Mouse (Mus musculus) limb, embryonic 10.5 days (tissue): ENCODE measurements around the gene Foxj1. TPM values are rescaled to one million over a fixed set of nuclear protein-coding genes. Genes with fewer than 3 reads are reported as not detected.

ENCODE experiments used
- DNase-seq: peaks from one replicate; pipeline ENCODE4 v3.0.0-alpha.2; 2017; ENCODE audit warnings: low spot score
- H3K27ac ChIP-seq: fragments of 300-500 bp; sonication (generic); 2 replicates; pipeline ENCODE4 v1.5.1; 2016; ENCODE audit warnings: mild to moderate bottlenecking
- H3K27me3 ChIP-seq: fragments of 300-500 bp; sonication (generic); 2 replicates; pipeline ENCODE4 v1.6.1; 2016; ENCODE audit warnings: low read depth, mild to moderate bottlenecking; ENCODE audit not compliant: poor library complexity, severe bottlenecking
- H3K36me3 ChIP-seq: fragments of 300-500 bp; sonication (generic); 2 replicates; pipeline ENCODE4 v1.6.1; 2016; ENCODE audit warnings: mild to moderate bottlenecking, moderate library complexity
- H3K4me1 ChIP-seq: fragments of 300-500 bp; sonication (generic); 2 replicates; pipeline ENCODE4 v1.6.1; 2016
- H3K4me3 ChIP-seq: fragments of 300-500 bp; sonication (generic); 2 replicates; pipeline ENCODE4 v1.5.1; 2016; ENCODE audit warnings: mild to moderate bottlenecking, moderate library complexity
- H3K9me3 ChIP-seq: fragments of 300-500 bp; sonication (generic); replicated peaks from 2 replicates; pipeline ENCODE4 v1.6.1; 2016; ENCODE audit warnings: mild to moderate bottlenecking
- WGBS: fragments of 180-500 bp; shearing (Covaris S2); methylation state at CpG from one replicate; pipeline ENCODE4 v1.1.7; 2016; 5-methylcytosine and 5-hydroxymethylcytosine counted together
- polyA plus RNA-seq: library from polyadenylated mRNA; unstranded; fragments of >200 nt; fragmentation: Nextera tagmentation; extraction: Ambion mirVana; gene quantifications from 2 replicates; pipeline ENCODE4 v1.2.1, GENCODE M21; 2016

The Foxj1 gene
- polyA plus RNA-seq, 1 experiment from 2014 or later, result 0.68 TPM

GRCm38 (mm10) chr11:116334417-116334782, 799 bp downstream of the Foxj1 start:
- peak; percentile 58 for DNase-seq
- Histone ChIP-seq H3K36me3 (peaks cover 9% of the 10 kb centered on the region), H3K4me3 (peak overlapping the region; percentile 67), H3K27me3 (peaks cover 77% of the 10 kb centered on the region), H3K9me3 (no peaks in the 10 kb centered on the region), H3K4me1 (peaks cover 75% of the 10 kb centered on the region), H3K27ac (no peak overlapping the region)
- 4% methylated on average over 26 of the region's 26 CpGs for WGBS

- Histone ChIP-seq H3K4me3 (peak overlapping the region; percentile 67), H3K9me3 (no peaks in the 10 kb centered on the region), H3K27me3 (peaks cover 77% of the 10 kb centered on the region), H3K36me3 (peaks cover 8% of the 10 kb centered on the region), H3K4me1 (peaks cover 81% of the 10 kb centered on the region), H3K27ac (no peak overlapping the region)
- peak; percentile 42 for DNase-seq
- WGBS, result 24% methylated on average over 31 of the region's 31 CpGs
Observed at GRCm38 (mm10) chr11:116333526-116334416, 1.4 kb downstream of the Foxj1 start.

- H3K9me3 ChIP-seq, result no peaks in the 10 kb centered on the region
- no peak overlapping the region for H3K27ac ChIP-seq
- H3K27me3 ChIP-seq, result peaks cover 68% of the 10 kb centered on the region
- 86% methylated on average over 3 of the region's 3 CpGs for WGBS
- H3K4me3 ChIP-seq, result no peak overlapping the region
- peaks cover 80% of the 10 kb centered on the region for H3K4me1 ChIP-seq
- no peaks in the 10 kb centered on the region for H3K36me3 ChIP-seq
- DNase-seq, result no peak
Observed at GRCm38 (mm10) chr11:116332983-116333270, 2.3 kb downstream of the Foxj1 start.

- H3K4me3 ChIP-seq, result no peak overlapping the region
- whole genome bisulfite sequencing, result 49% methylated on average over 19 of the region's 19 CpGs
- H3K36me3 ChIP-seq, result no peaks in the 10 kb centered on the region
- 0 out of 2 replicates have a peak overlapping the region, but pooled peaks have one; percentile 1 for H3K27ac ChIP-seq
- H3K27me3 ChIP-seq, result peaks cover 63% of the 10 kb centered on the region
- peaks cover 76% of the 10 kb centered on the region for H3K4me1 ChIP-seq
- H3K9me3 ChIP-seq, result no peaks in the 10 kb centered on the region
- no peak for DNase-seq
Observed at GRCm38 (mm10) chr11:116332232-116332982, 2.8 kb downstream of the Foxj1 start.

- no peaks in the 10 kb centered on the region for H3K9me3 ChIP-seq
- 73% methylated on average over 7 of the region's 7 CpGs for WGBS
- peaks cover 44% of the 10 kb centered on the region for H3K27me3 ChIP-seq
- no peak for DNase-seq
- no peak overlapping the region for H3K4me3 ChIP-seq
- H3K27ac ChIP-seq, result peak overlapping the region; percentile 58; the same call in 1 of the 2 replicates
- no peaks in the 10 kb centered on the region for H3K36me3 ChIP-seq
- peaks cover 72% of the 10 kb centered on the region for H3K4me1 ChIP-seq
Observed at GRCm38 (mm10) chr11:116330211-116330518, 5.0 kb downstream of the Foxj1 start.

- WGBS, result 50% methylated on average over 18 of the region's 18 CpGs
- DNase-seq, result no peak
- H3K9me3 ChIP-seq, result no peaks in the 10 kb centered on the region
- H3K4me1 ChIP-seq, result peaks cover 66% of the 10 kb centered on the region
- peaks cover 38% of the 10 kb centered on the region for H3K27me3 ChIP-seq
- peak overlapping the region; percentile 58; the same call in 1 of the 2 replicates for H3K27ac ChIP-seq
- H3K4me3 ChIP-seq, result no peak overlapping the region
- no peaks in the 10 kb centered on the region for H3K36me3 ChIP-seq
Observed at GRCm38 (mm10) chr11:116329314-116330210, 5.6 kb downstream of the Foxj1 start.

GRCm38 (mm10) chr11:116326963-116327603, 8.1 kb downstream of the Foxj1 start:
- H3K27ac ChIP-seq, result peak overlapping the region; percentile 61
- WGBS, result 60% methylated on average over 7 of the region's 7 CpGs
- H3K36me3 ChIP-seq, result no peaks in the 10 kb centered on the region
- H3K9me3 ChIP-seq, result no peaks in the 10 kb centered on the region
- H3K4me3 ChIP-seq, result no peak overlapping the region
- DNase-seq, result no peak
- H3K27me3 ChIP-seq, result peaks cover 13% of the 10 kb centered on the region
- peaks cover 44% of the 10 kb centered on the region for H3K4me1 ChIP-seq

GRCm38 (mm10) chr11:116318719-116319659, 16.2 kb downstream of the Foxj1 start:
- H3K27me3 ChIP-seq, result peaks cover 14% of the 10 kb centered on the region; the same call in 1 of the 2 replicates
- H3K27ac ChIP-seq, result peak overlapping the region; percentile 85
- H3K36me3 ChIP-seq, result no peaks in the 10 kb centered on the region
- peak overlapping the region; percentile 55 for H3K4me3 ChIP-seq
- H3K4me1 ChIP-seq, result peaks cover 5% of the 10 kb centered on the region
- DNase-seq, result peak; percentile 97
- 3% methylated on average over 41 of the region's 41 CpGs for WGBS
- H3K9me3 ChIP-seq, result no peaks in the 10 kb centered on the region

GRCm38 (mm10) chr11:116312359-116312758, 22.8 kb downstream of the Foxj1 start:
- no peak for DNase-seq
- no peak overlapping the region for H3K4me3 ChIP-seq
- WGBS, result 52% methylated on average over 8 of the region's 8 CpGs
- H3K36me3 ChIP-seq, result no peaks in the 10 kb centered on the region
- no peaks in the 10 kb centered on the region for H3K4me1 ChIP-seq
- H3K9me3 ChIP-seq, result no peaks in the 10 kb centered on the region
- H3K27me3 ChIP-seq, result peaks cover 14% of the 10 kb centered on the region; the same call in 1 of the 2 replicates
- H3K27ac ChIP-seq, result no peak overlapping the region

- no peak overlapping the region for H3K27ac ChIP-seq
- peaks cover 6% of the 10 kb centered on the region for H3K4me1 ChIP-seq
- H3K4me3 ChIP-seq, result no peak overlapping the region
- no peak for DNase-seq
- peaks cover 7% of the 10 kb centered on the region; the same call in 1 of the 2 replicates for H3K27me3 ChIP-seq
- H3K36me3 ChIP-seq, result no peaks in the 10 kb centered on the region
- 51% methylated on average over 8 of the region's 8 CpGs for WGBS
- no peaks in the 10 kb centered on the region for H3K9me3 ChIP-seq
Observed at GRCm38 (mm10) chr11:116311169-116311568, 24.0 kb downstream of the Foxj1 start.

GRCm38 (mm10) chr11:116309601-116310000, 25.6 kb downstream of the Foxj1 start:
- no peak overlapping the region for H3K27ac ChIP-seq
- DNase-seq, result no peak
- peaks cover 8% of the 10 kb centered on the region for H3K36me3 ChIP-seq
- no peaks in the 10 kb centered on the region for H3K9me3 ChIP-seq
- H3K27me3 ChIP-seq, result peaks cover 4% of the 10 kb centered on the region; the same call in 1 of the 2 replicates
- 83% methylated on average over 3 of the region's 3 CpGs for WGBS
- no peak overlapping the region for H3K4me3 ChIP-seq
- peaks cover 12% of the 10 kb centered on the region for H3K4me1 ChIP-seq
